Mouse (Mus musculus) megakaryocyte, embryonic 14.5 days (primary cell): ENCODE data around the gene Cdt1. TPM values are rescaled to one million over a fixed set of nuclear protein-coding genes. Genes with fewer than 3 reads are reported as not detected.

ENCODE experiments used
- H3K27me3 ChIP-seq: replicated peaks from 2 replicates; pipeline ENCODE3; 2012; ENCODE audit warnings: inconsistent platforms
- H3K36me3 ChIP-seq: replicated peaks from 2 replicates; pipeline ENCODE3; 2012; ENCODE audit warnings: low read length, inconsistent platforms, mixed read lengths
- H3K4me1 ChIP-seq: 2 replicates; pipeline ENCODE4 v1.6.1; 2012; ENCODE audit warnings: inconsistent platforms
- H3K4me3 ChIP-seq: replicated peaks from 2 replicates; pipeline ENCODE3; 2012; ENCODE audit warnings: moderate library complexity, mild to moderate bottlenecking, inconsistent platforms
- H3K9me3 ChIP-seq: 2 replicates; pipeline ENCODE4 v1.6.1; 2012; ENCODE audit warnings: inconsistent platforms
- FLI1 ChIP-seq: IDR thresholded peaks from 2 replicates; pipeline ENCODE4 v1.6.1; 2012; ENCODE audit warnings: low read length, inconsistent platforms, mixed read lengths
- GATA1 ChIP-seq: IDR thresholded peaks from 3 replicates; pipeline ENCODE4 v1.6.1; 2012; ENCODE audit warnings: mixed read lengths, low read length, inconsistent platforms, borderline replicate concordance
- polyA plus RNA-seq: library from polyadenylated mRNA; stranded (reverse); fragments of >175 nt; gene quantifications from 2 replicates; pipeline ENCODE4 v1.2.3, GENCODE M21; 2012; ENCODE audit warnings: low replicate concordance; ENCODE audit not compliant: insufficient read depth

Gene Cdt1
- polyA plus RNA-seq, 1 experiment = 68.9 TPM

- Histone ChIP-seq H3K9me3 (no peaks in the 10 kb centered on the region), H3K4me3 (peak overlapping the region; percentile 74), H3K4me1 (peaks cover 76% of the 10 kb centered on the region), H3K27me3 (no peaks in the 10 kb centered on the region), H3K36me3 (peaks cover 16% of the 10 kb centered on the region)
- no peak for TF ChIP-seq GATA1
- no peak for TF ChIP-seq FLI1
Measured at GRCm38 (mm10) chr8:122548891-122549439, 18.9 kb upstream of the Cdt1 start.

GRCm38 (mm10) chr8:122550234-122550994 lies 17.4 kb upstream of the Cdt1 start:
- peaks cover 7% of the 10 kb centered on the region for H3K36me3 ChIP-seq
- H3K4me1 ChIP-seq = peaks cover 70% of the 10 kb centered on the region
- peak overlapping the region; percentile 94 for H3K4me3 ChIP-seq
- H3K27me3 ChIP-seq = no peaks in the 10 kb centered on the region
- H3K9me3 ChIP-seq = no peaks in the 10 kb centered on the region
- TF ChIP-seq GATA1 = no peak
- TF ChIP-seq FLI1 = no peak

- Histone ChIP-seq H3K9me3 (no peaks in the 10 kb centered on the region), H3K36me3 (peaks cover 7% of the 10 kb centered on the region), H3K27me3 (no peaks in the 10 kb centered on the region), H3K4me3 (peak overlapping the region; percentile 94), H3K4me1 (peaks cover 70% of the 10 kb centered on the region)
- TF ChIP-seq FLI1 (no peak), GATA1 (no peak)
Measured at GRCm38 (mm10) chr8:122550995-122551264, 16.9 kb upstream of the Cdt1 start.

- no peaks in the 10 kb centered on the region for H3K27me3 ChIP-seq
- TF ChIP-seq FLI1 (no peak), GATA1 (no peak)
- peaks cover 70% of the 10 kb centered on the region for H3K4me1 ChIP-seq
- H3K9me3 ChIP-seq = no peaks in the 10 kb centered on the region
- H3K4me3 ChIP-seq = peak within 1 kb of the TSS; percentile 94
- H3K36me3 ChIP-seq = peaks cover 7% of the 10 kb centered on the region
Measured at GRCm38 (mm10) chr8:122551265-122552051, 16.4 kb upstream of the Cdt1 start, which contains the start of gene Piezo1. TSS of gene Piezo1 (minus strand) at chr8:122551329.

GRCm38 (mm10) chr8:122554786-122555185 lies 13.0 kb upstream of the Cdt1 start:
- Histone ChIP-seq H3K36me3 (no peaks in the 10 kb centered on the region), H3K9me3 (no peaks in the 10 kb centered on the region), H3K4me3 (no peak overlapping the region), H3K27me3 (no peaks in the 10 kb centered on the region), H3K4me1 (peaks cover 64% of the 10 kb centered on the region)
- no peak for TF ChIP-seq FLI1
- no peak for TF ChIP-seq GATA1

GRCm38 (mm10) chr8:122556030-122557009 lies 11.5 kb upstream of the Cdt1 start:
- H3K9me3 ChIP-seq = no peaks in the 10 kb centered on the region
- peaks cover 69% of the 10 kb centered on the region for H3K4me1 ChIP-seq

GRCm38 (mm10) chr8:122557248-122558038 lies 10.4 kb upstream of the Cdt1 start:
- H3K4me3 ChIP-seq = peak overlapping the region; percentile 91
- no peak for TF ChIP-seq GATA1
- no peak for TF ChIP-seq FLI1
- no peaks in the 10 kb centered on the region for H3K27me3 ChIP-seq
- no peaks in the 10 kb centered on the region for H3K9me3 ChIP-seq
- no peaks in the 10 kb centered on the region for H3K36me3 ChIP-seq
- peaks cover 65% of the 10 kb centered on the region for H3K4me1 ChIP-seq

More at GRCm38 (mm10) chr8:122556030-122557009, 11.5 kb upstream of the Cdt1 start:
- no peak for TF ChIP-seq GATA1
- TF ChIP-seq FLI1 = no peak
- Histone ChIP-seq H3K4me3 (peak overlapping the region; percentile 91), H3K27me3 (no peaks in the 10 kb centered on the region), H3K36me3 (no peaks in the 10 kb centered on the region)

- Histone ChIP-seq H3K36me3 (no peaks in the 10 kb centered on the region), H3K4me1 (peaks cover 62% of the 10 kb centered on the region), H3K4me3 (peak overlapping the region; percentile 62), H3K9me3 (no peaks in the 10 kb centered on the region), H3K27me3 (no peaks in the 10 kb centered on the region)
- TF ChIP-seq GATA1 = no peak
- TF ChIP-seq FLI1 = no peak
Measured at GRCm38 (mm10) chr8:122558671-122559349, 9.0 kb upstream of the Cdt1 start.
